Mouse (Mus musculus) right cerebral cortex, postnatal 4 days (tissue): ENCODE measurements around the gene E130308A19Rik.

Experiments used
- DNase-seq: peaks from one replicate; pipeline ENCODE4 v3.0.0-alpha.2; 2022

The E130308A19Rik gene

GRCm38 (mm10) chr4:59739321-59739720, 113.3 kb downstream of the E130308A19Rik start:
- DNase-seq: no peak

- no peak for DNase-seq
These were observed 113.9 kb downstream of the E130308A19Rik start for GRCm38 (mm10) chr4:59739882-59740281.

GRCm38 (mm10) chr4:59753491-59754140, 127.6 kb downstream of the E130308A19Rik start:
- DNase-seq: no peak

GRCm38 (mm10) chr4:59756332-59757082, 130.5 kb downstream of the E130308A19Rik start:
- peak; percentile 68 for DNase-seq

GRCm38 (mm10) chr4:59757452-59758435, 131.7 kb downstream of the E130308A19Rik start:
- DNase-seq: no peak

GRCm38 (mm10) chr4:59760016-59760415, 134.0 kb downstream of the E130308A19Rik start:
- no peak for DNase-seq

- DNase-seq: peak; percentile 19
These were observed 134.8 kb downstream of the E130308A19Rik start for GRCm38 (mm10) chr4:59760636-59761364.

GRCm38 (mm10) chr4:59761365-59761729, 135.3 kb downstream of the E130308A19Rik start:
- DNase-seq: no peak

- no peak for DNase-seq
These were observed 138.9 kb downstream of the E130308A19Rik start for GRCm38 (mm10) chr4:59764950-59765349.

GRCm38 (mm10) chr4:59765385-59766005, 139.5 kb downstream of the E130308A19Rik start:
- DNase-seq: no peak

GRCm38 (mm10) chr4:59767717-59768116, 141.7 kb downstream of the E130308A19Rik start:
- DNase-seq: no peak

GRCm38 (mm10) chr4:59772171-59772879, 146.3 kb downstream of the E130308A19Rik start:
- no peak for DNase-seq

- DNase-seq: no peak
These were observed 151.8 kb downstream of the E130308A19Rik start for GRCm38 (mm10) chr4:59777828-59778227.

- DNase-seq: no peak
These were observed 154.6 kb downstream of the E130308A19Rik start for GRCm38 (mm10) chr4:59780568-59780967.

GRCm38 (mm10) chr4:59782853-59783684, 157.1 kb downstream of the E130308A19Rik start:
- no peak for DNase-seq

- DNase-seq: peak; percentile 87
These were observed 157.8 kb downstream of the E130308A19Rik start for GRCm38 (mm10) chr4:59783685-59784279.

GRCm38 (mm10) chr4:59785412-59785811, 159.4 kb downstream of the E130308A19Rik start:
- DNase-seq: no peak

GRCm38 (mm10) chr4:59786661-59787060, 160.7 kb downstream of the E130308A19Rik start:
- peak; percentile 92 for DNase-seq

- no peak for DNase-seq
These were observed 161.1 kb downstream of the E130308A19Rik start for GRCm38 (mm10) chr4:59787126-59787525.

- DNase-seq: no peak
These were observed 163.0 kb downstream of the E130308A19Rik start for GRCm38 (mm10) chr4:59789015-59789414.
